Mouse (Mus musculus) embryo, embryonic 9.5 days (tissue): ENCODE results near the gene Ctnna2.

Experiments used
- DNase-seq: peaks from one replicate; pipeline ENCODE4 v3.0.0-alpha.2; 2017; ENCODE audit errors: extremely low spot score

Gene Ctnna2

DNA sequence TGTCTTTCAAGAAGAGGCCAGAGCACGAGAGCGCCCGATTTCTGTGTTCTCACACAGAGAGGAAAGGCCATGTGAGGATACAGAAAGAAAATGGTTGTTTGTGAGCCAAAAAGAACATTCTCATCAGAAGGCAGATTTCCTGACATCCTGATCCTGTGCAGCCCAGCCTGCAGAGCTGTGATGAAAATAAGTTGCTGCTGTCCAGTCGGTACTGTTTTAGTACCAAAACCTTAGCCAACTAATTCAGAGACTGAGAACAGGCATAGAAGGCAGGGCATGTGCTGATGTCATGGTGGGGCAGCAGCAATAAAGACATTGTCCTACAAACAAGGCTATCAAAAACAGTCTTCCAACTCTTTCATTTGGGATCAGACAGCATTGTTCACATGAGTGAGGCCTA is 549.1 kb downstream of the Ctnna2 start:
- DNase-seq: no peak

DNA sequence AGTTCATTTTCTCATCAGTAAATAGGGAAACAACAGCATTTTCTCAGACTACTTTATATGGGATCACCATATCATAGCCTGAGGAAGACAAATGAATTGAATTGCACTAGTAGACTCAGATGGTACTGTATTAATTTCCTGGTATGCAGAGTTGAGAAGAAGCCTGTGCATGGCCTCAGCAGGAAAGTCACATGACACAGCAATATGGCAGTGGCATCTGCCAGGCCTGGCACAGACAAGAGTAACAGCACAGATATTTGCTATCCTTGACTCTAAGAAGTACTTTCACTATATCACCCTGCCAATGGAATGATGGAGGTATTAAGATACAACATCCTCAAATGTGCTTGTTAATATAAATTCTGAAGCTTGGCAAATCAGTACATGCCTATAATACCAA is 553.8 kb downstream of the Ctnna2 start:
- no peak for DNase-seq

- DNase-seq: no peak
These were observed 554.7 kb downstream of the Ctnna2 start for GRCm38 (mm10) chr6:77424826-77425225.

GRCm38 (mm10) chr6:77421564-77422139 is 557.8 kb downstream of the Ctnna2 start:
- DNase-seq: no peak

- no peak for DNase-seq
These were observed 562.5 kb downstream of the Ctnna2 start for GRCm38 (mm10) chr6:77416999-77417398.

DNA sequence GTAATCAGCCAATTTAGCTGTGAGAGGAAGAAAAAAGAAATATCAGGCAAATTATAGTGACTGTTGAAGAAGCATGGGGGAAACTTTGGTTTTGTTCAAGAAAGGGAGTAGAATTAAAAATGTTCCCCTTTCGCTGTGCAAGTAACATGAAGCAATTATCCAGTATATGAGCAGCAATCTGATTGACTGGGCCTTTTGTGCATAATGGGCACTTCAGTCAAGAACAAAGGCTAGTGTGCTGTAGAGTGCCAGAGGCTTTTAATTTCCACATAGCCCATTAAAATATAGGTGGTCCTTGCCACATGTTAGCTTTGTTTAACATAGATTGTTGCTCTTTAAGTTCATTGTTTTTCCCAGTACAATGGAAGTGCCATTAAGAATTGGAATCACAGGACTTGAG is 566.0 kb downstream of the Ctnna2 start:
- no peak for DNase-seq

GRCm38 (mm10) chr6:77408481-77408880 is 571.0 kb downstream of the Ctnna2 start:
- DNase-seq: no peak

DNA sequence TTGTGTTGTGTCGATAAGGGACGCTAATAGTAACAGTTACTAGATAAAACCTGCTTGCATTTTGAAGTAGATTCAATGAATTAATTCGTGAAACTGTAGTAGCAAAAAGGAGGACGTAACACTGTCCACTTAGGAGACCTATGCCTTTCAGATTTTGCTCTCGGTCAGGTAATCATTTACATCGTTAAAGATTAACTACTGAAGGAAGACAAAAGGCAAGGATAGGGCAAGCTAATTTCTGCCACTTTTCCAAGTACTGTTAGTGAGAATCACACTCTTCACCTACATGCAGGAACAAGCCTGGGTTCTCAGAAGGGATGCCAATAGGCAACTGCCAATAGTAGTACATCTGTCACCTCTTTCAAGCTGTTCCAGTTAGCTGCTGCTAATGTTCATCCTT is 578.7 kb downstream of the Ctnna2 start:
- DNase-seq: no peak

DNA sequence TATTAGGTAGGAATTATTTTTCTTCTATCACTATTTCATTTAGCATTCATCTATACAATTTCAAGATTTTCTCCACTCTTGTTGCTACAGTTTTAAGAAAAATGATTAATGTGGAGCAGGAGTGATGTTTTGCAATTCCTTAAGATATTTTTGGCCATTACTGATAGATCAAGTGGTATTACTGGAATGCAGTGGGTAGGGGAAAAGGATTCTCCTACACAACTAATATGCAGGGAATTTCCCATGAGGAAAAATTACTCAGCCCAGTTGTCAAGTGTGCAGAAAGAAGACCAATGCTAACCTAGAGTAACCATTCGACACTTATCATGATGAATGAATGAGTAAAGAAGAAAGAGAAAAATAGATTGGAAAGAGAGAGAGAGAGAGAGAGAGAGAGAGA is 587.8 kb downstream of the Ctnna2 start:
- DNase-seq: no peak

DNA sequence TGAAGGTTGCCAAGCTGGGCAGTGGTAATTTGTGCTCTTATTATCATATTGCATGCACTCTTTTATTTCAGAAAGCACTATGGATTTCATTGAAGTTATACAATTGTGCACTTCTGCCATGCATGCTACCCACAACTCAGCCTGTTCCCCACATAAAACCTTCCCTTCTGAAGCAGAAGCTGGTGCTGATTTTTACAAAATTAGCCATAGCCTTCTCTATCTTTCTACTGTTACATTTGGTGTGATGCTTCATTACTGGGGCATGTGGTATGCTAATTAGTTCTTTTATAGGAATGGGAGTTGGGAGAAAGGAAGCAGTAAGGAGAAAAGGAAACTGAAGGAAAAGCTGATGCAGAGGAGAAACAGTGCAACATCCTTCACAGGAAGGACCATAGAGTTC is 598.2 kb downstream of the Ctnna2 start:
- no peak for DNase-seq

- no peak for DNase-seq
These were observed 606.4 kb downstream of the Ctnna2 start for GRCm38 (mm10) chr6:77373132-77373531.

- DNase-seq: no peak
These were observed 608.4 kb downstream of the Ctnna2 start for GRCm38 (mm10) chr6:77371147-77371546.

GRCm38 (mm10) chr6:77358471-77358837 is 621.0 kb downstream of the Ctnna2 start:
- DNase-seq: no peak

GRCm38 (mm10) chr6:77357748-77358470 is 621.6 kb downstream of the Ctnna2 start:
- no peak for DNase-seq

- DNase-seq: no peak
These were observed 624.7 kb downstream of the Ctnna2 start for GRCm38 (mm10) chr6:77354826-77355225.

DNA sequence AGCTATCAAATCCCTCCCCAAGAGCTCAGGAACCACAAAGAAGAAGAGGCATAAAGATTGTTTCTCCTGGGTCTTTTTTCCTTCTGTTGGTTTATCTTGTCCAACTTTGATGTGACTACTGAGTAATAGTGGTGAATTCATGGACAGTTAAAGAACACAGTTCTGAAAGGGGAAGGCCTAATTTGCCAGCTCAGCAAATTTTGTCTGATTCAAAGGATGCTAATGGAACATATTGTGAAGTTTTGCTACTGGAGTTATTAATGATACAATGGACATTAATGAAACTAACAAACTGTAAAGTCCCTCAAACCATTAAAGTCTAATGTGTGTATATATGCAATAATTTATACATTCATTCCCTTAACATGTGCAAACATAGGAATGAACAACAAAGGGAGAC is 635.7 kb downstream of the Ctnna2 start:
- no peak for DNase-seq

GRCm38 (mm10) chr6:77335537-77335936 is 644.0 kb downstream of the Ctnna2 start:
- DNase-seq: no peak

- DNase-seq: no peak
These were observed 654.8 kb downstream of the Ctnna2 start for GRCm38 (mm10) chr6:77324748-77325147.

DNA sequence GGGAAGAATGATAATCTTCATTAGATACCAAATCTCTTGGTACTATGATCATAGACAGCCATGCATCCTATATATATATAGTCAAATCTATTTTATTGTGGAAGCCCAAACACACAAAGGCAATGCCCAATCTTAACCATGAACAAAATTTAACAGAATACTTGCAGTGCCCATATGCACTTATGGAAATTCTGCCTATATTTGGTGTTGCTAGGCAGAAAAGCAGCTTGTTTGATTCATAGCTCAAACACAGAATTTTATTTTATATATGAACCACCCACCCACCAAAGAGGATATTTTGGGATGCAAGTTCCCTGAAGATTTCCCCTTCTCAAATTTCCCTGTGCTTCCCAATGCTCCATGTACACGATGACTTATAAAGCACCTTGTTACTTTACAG is 655.2 kb downstream of the Ctnna2 start:
- DNase-seq: no peak

DNA sequence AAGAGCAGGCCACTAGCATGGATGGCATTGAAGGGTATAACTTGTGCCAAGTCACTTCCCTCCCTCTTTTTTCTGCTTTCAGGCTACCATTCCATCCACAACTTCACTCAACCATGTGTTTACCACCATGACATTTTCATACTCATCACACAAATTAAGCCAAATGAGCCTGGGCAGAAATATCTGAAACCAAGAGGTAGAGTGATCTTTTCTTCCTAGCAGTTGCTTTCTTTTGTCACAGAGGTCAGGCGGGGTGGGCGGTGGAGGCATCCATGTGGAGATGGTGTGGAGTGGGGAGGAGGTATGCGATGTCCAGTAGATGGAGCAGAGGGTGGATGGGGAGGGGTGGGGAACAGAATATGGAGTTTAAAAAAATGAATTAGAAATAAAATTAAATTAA is 672.7 kb downstream of the Ctnna2 start:
- DNase-seq: no peak

DNA sequence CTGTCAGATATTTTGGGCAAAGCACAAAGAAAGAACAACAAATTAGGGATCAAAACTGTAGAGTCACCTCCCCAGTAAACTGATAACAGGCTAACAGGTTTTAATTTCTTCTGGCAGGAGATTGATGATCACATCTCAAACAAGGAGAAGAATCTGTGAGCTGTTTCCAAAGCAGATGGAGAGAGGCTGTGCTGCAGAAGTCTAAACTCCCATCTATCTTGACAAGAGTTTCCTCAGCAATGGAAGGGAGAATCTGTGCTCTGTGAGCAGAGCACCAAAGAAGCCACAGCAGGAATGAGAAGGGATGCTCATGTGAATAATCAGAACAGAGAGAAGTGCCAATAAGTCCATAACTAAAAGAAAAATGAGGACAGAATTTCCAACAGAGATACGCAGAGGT is 678.2 kb downstream of the Ctnna2 start:
- DNase-seq: no peak

GRCm38 (mm10) chr6:77291415-77291814 is 688.1 kb downstream of the Ctnna2 start:
- DNase-seq: no peak

DNA sequence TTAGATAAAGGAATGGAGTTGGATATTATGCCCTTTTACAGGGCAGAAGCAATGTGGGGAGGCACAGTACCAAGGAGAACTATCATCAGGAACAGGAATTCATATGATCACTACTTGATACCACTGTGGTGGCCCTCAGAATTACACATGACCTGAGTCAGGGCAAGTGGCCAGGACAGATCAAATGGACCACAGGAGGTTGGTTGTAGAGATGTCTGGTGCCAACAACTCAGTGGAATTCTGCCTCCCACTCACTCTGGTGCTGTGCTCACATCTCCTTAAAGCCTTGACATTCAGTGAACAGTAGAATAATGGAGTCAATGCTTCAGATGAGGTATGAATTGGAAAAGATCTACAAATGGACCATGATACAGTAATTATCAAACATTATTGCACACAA is 691.1 kb downstream of the Ctnna2 start:
- DNase-seq: no peak

GRCm38 (mm10) chr6:77286317-77286716 is 693.2 kb downstream of the Ctnna2 start:
- no peak for DNase-seq
